Comparison of ENCODE assay signal across 8 mouse cellular contexts in the genomic region with DNA sequence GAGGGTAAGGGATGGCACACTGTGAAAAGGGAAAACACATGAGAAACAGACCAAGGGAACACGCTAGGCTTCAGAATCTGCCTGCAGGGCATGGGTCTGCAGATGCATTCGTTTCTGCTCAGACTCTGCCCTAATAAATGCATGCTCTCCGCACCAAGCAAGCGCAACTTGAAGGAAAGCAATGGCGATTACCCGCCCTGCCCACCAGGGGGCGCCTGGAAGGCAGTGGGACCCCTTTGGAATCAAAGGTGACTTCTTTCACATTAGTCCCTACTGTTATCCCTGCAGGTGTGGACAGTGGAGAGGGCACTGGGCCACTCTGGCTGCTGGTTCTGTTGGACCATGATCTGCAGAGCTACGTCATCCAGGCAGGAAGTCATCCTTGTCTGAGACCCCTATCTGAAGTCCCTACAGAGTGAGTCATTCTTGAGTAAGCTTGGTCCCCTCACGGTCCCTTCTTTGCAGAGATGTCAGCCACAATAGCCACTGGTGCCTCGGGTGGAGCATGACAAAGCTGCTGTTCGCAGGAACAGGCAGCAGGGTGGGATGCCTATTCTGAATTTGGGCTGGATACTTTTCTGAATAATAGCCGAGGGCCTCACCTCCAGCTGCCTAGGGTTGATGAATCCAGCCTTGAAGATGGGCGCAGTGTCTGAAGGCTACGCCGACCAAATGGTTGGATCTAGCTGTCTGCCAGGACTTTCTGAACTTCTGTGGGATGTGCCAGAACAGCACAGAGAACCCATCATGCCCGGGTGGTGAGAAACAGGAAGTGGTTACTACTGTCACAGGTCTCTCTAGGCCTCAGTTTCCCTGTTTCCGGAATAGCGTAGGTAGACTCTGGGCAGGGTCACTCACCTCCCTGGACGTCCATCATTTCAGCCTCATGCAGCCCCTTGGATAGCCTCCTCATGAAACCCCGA. TPM values are rescaled to one million over a fixed set of nuclear protein-coding genes. Genes with fewer than 3 reads are reported as not detected.
DNase-seq lines count a peak whose midpoint lies in the region; ATAC-seq lines count a peak whose summit lies in the region.

No protein-coding gene starts in this region.

- no peak overlapping the region for H3K9ac ChIP-seq in neural tube, embryonic 15.5 days (replicated peaks)
- H3K9ac ChIP-seq in kidney, embryonic 15.5 days: no peak overlapping the region

- peak; percentile 54 for DNase-seq in adrenal gland, adult 2 months
- no peak for DNase-seq in adrenal gland, postnatal 4 days (ENCODE audit: low spot score in 2 of 2)
- DNase-seq in neural tube, embryonic 10.5 days (ENCODE audit: extremely low spot score, low spot score): peak; percentile 75
- DNase-seq in mesoderm, embryonic 11.5 days (ENCODE audit: low read depth, low spot score): peak; percentile 76
- DNase-seq in thymus, postnatal 4 days: peak; percentile 87

- H3K27me3 ChIP-seq in neural tube, embryonic 15.5 days (replicated peaks): no peaks in the 10 kb centered on the region
- no peaks in the 10 kb centered on the region for H3K27me3 ChIP-seq in kidney, embryonic 15.5 days

- no peak overlapping the region for H3K27ac ChIP-seq in neural tube, embryonic 15.5 days (replicated peaks)
- peak overlapping the region; percentile 79 for H3K27ac ChIP-seq in kidney, embryonic 15.5 days

- no peak overlapping the region for H3K4me2 ChIP-seq in neural tube, embryonic 15.5 days
- H3K4me2 ChIP-seq in kidney, embryonic 15.5 days: no peak overlapping the region

- no peak overlapping the region for H3K4me3 ChIP-seq in neural tube, embryonic 15.5 days (replicated peaks)
- H3K4me3 ChIP-seq in kidney, embryonic 15.5 days (replicated peaks): no peak overlapping the region

- H3K9me3 ChIP-seq in neural tube, embryonic 15.5 days (replicated peaks): no peaks in the 10 kb centered on the region
- H3K9me3 ChIP-seq in kidney, embryonic 15.5 days (replicated peaks): no peaks in the 10 kb centered on the region

- H3K4me1 ChIP-seq in neural tube, embryonic 15.5 days: peaks cover 27% of the 10 kb centered on the region
- H3K4me1 ChIP-seq in kidney, embryonic 15.5 days: peaks cover 35% of the 10 kb centered on the region

- no peak for ATAC-seq in neural tube, embryonic 15.5 days (ENCODE audit: low FRiP score)
- ATAC-seq in erythroblast, adult 5-6 weeks (replicated peaks; ENCODE audit: low FRiP score, poor library complexity, severe bottlenecking): 0 out of 2 replicates have a peak, but pooled peaks have one; percentile 57
- ATAC-seq in kidney, embryonic 15.5 days (replicated peaks; ENCODE audit: low FRiP score): no peak

- WGBS in neural tube, embryonic 15.5 days: 56% methylated on average over 20 of the region's 20 CpGs
- WGBS in kidney, embryonic 15.5 days: 56% methylated on average over 20 of the region's 20 CpGs

- H3K36me3 ChIP-seq in neural tube, embryonic 15.5 days: no peaks in the 10 kb centered on the region
- peaks cover 3% of the 10 kb centered on the region; the same call in 1 of the 2 replicates for H3K36me3 ChIP-seq in kidney, embryonic 15.5 days

RNA-seq across cellular contexts. Expression of gene Ppif, which starts 32.5 kb away (rescaled TPM):
- total RNA-seq in adrenal gland, adult 2 months (2021): 10 to 100 TPM; 21.2 to 34.6 TPM
- polyA plus RNA-seq in adrenal gland, adult 2 months (2012; rRNA removed): 103 and 109 TPM in 2 replicates
- 10 to 100 TPM; 35.2 to 38.8 TPM for total RNA-seq in adrenal gland, postnatal 4 days (2021)
- 38.0 and 42.9 TPM in 2 replicates for polyA plus RNA-seq in neural tube, embryonic 15.5 days (2015; fragmentation: Nextera tagmentation; extraction: Ambion mirVana)
- total RNA-seq in erythroblast, adult 5-6 weeks (2015; ENCODE audit: low replicate concordance): 11.7 and 16.5 TPM in 2 replicates
- total RNA-seq in erythroblast, adult 5-6 weeks (2017; ENCODE audit: low replicate concordance): 2.6 and 4.7 TPM in 2 replicates
- 41.5 and 42.1 TPM in 2 replicates for polyA plus RNA-seq in kidney, embryonic 15.5 days (2015; fragmentation: Nextera tagmentation; extraction: Ambion mirVana)

RNA-seq across cellular contexts. Expression of gene Zcchc24, which starts 42.4 kb away (rescaled TPM):
- 10 to 100 TPM; 19.5 to 32.6 TPM for total RNA-seq in adrenal gland, adult 2 months (2021)
- polyA plus RNA-seq in adrenal gland, adult 2 months (2012; rRNA removed): 19.5 and 20.6 TPM in 2 replicates
- 10 to 100 TPM; 30.2 to 34.7 TPM for total RNA-seq in adrenal gland, postnatal 4 days (2021)
- 13.4 and 17.0 TPM in 2 replicates for polyA plus RNA-seq in neural tube, embryonic 15.5 days (2015; fragmentation: Nextera tagmentation; extraction: Ambion mirVana)
- total RNA-seq in erythroblast, adult 5-6 weeks (2015; ENCODE audit: low replicate concordance): 2.7 TPM in 1 of 2 replicates, not detected in the other
- 0.94 and 0.98 TPM in 2 replicates for total RNA-seq in erythroblast, adult 5-6 weeks (2017; ENCODE audit: low replicate concordance)
- 18.3 and 21.0 TPM in 2 replicates for polyA plus RNA-seq in kidney, embryonic 15.5 days (2015; fragmentation: Nextera tagmentation; extraction: Ambion mirVana)

Comparison
In these comparisons a context has a peak if more than half of its experiments do, and no peak if none do; other contexts are left out.
1. DNase-seq: peak in adrenal gland, adult 2 months (single experiment), neural tube, embryonic 10.5 days (single experiment), mesoderm, embryonic 11.5 days (single experiment) and thymus, postnatal 4 days (single experiment); none in adrenal gland, postnatal 4 days (0 of 2).
2. RNA of gene Zcchc24, which starts 42.4 kb away (total RNA-seq): 30.2 to 34.7 TPM in adrenal gland, postnatal 4 days and 19.5 to 32.6 TPM in adrenal gland, adult 2 months; 0.94 to 2.7 TPM in erythroblast, adult 5-6 weeks; every median in the first group is over 4 times any median in the second.